Mouse (Mus musculus) hindlimb bud, embryonic 11.5 days (tissue): Measurements from ENCODE around the gene Dock3.

Source experiments
- DNase-seq: peaks from one replicate; pipeline ENCODE4 v3.0.0-alpha.2; 2012; ENCODE audit warnings: low read depth, low spot score; ENCODE audit errors: extremely low spot score

The Dock3 gene

DNA sequence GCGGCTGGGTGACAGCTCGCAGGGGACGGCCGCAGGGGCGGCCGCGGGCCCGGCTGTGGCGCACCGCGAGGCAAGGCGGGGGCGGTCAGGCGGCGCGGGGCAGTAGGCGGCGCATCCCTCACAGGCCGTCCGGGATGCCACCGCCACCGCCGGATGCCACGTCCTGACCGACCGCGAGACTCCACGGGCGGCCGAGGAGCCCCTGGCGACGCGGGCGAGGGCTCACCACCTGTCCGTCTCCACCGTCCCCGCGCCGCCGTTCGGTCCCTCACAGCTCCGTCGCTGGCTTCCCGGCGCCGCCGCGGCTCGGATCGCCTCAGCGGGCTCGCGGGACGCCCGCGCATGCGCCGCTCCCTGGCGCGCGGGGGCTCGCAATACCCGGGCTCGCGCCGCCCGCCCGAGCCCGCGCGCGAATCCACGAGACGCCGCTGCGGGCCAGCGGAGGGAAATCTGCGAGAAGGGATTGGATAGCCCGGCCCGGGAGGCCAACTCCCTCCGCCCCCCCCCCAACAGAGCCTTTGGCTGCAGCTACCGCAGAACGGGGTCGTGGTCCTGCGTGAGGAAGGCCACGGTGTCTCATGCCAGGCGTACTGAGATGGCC lies at the start of gene Dock3:
TSS of gene Dock3 (minus strand) at position 371 of the 601 bp plus-strand sequence.
- no peak for DNase-seq

DNA sequence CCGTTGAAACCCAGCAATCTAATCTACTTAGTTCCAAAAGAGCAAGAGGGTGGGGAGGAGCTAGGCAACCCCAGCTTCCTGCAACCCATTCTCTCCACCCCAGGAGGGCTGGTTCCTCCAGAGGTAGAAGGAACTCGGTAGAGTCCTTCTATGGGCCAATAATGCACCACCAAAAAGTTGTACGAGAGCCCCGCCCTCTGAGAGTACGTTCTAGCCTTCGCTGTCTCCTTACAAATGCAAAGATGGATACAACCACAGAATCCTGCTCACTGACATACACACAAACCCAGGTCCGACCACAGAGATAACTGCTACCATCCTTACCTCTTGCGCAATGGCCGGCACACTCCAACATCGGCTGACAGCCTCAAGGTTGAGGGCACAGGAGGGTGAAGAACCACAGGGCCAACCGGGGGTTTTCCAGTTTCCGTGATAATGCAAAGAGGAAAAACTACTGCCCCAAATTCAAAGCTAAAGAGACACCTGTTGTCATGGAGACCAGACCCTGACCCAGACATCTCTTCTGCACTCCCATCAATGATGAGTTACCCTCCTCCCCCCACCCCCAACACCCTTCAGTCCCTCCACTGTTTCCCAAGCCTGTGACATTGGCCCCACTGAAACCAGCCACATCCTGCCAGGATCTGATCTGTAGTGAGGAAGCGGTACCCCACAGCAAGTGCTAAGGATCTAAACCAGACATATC lies 48.8 kb upstream of the Dock3 start:
- DNase-seq: no peak

DNA sequence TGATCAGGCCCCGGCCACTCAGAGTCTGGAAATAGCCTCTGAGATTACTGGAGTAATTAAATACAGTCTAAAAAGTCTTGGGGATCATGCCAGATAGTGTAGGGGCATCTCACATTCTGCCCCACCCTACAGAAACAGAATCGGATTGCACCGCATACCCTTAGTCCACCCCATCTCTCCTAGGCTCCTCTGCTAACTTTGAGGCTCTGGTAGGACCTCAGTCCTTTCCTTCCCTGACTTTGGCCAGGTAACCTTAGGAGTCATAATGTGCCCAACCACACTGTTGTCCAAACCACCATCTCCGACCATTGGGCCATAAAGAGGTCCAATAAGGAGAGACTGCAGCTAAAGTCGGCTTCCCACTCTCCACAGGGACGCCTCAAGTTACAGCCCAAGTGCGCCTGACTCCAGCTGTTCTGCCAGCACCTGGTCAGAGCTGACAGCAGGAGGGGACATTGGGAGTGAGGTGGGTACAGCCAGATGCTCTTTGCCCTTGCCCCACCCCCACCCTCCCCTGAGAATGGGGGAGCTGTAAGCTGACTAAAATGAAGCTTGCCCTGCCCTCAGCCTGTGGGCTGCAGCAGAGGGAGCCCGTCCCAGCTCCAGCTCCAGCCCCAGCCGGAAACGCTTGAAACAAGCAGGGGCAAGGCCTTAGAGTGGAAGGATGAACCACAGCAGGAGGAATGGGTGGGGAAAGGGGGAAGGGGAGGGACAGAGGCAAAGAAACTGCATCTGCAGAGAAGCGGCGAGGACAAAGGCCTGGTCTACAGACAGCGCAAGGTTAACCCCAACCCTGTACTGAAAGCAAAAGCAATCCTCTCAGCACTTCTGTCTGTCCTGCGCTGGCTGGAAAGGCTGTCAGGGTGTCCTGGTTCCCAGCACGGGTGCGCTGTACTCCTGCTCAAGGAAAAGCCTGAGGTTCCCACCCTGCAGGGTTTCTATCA lies 47.9 kb upstream of the Dock3 start:
- DNase-seq: no peak

- DNase-seq: no peak
These were observed 47.0 kb upstream of the Dock3 start for GRCm38 (mm10) chr9:107278527-107279377.

DNA sequence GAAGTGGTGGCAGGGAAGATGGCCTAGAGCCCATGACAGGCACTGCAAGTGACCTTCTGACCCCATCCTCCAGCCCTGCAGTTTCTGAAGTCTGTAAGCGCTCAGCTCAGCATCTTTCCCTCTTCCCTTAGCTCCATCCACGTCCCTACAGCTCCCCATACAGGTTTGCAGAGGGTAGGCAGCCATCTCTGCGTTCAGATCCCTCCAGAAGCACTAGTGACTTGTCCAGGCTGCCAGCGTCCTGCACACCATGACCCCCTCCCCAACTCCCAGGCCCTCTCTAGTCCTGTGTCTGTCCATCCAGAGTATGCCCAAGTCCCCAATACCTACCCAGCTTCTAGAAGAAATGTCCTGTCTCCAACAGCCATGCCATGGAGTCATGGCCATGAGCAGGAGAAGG lies 46.4 kb upstream of the Dock3 start:
- no peak for DNase-seq

GRCm38 (mm10) chr9:107277603-107278002 lies 45.9 kb upstream of the Dock3 start:
- no peak for DNase-seq

GRCm38 (mm10) chr9:107275710-107276109 lies 44.0 kb upstream of the Dock3 start:
- no peak for DNase-seq

DNA sequence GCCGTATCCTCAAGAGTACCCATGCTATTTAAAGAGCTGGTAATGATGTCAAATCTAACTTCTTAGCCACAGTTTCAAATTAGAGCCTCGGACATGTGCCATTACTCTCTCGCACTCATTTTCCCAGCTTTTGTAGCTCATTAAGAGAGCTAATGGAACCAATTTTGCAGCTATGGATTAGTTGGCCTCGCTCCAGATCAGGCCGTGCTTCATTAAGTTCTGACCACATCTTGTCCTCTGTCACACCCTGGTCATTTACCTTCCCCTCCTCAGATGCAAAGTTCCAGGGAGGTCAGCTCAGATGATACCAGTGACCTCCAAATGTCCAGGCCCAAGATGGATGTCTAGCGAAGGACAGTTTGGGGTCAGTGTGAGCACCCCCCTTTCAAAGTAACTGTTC lies 43.0 kb upstream of the Dock3 start:
- no peak for DNase-seq

- no peak for DNase-seq
These were observed 41.5 kb upstream of the Dock3 start for GRCm38 (mm10) chr9:107273184-107273583.

DNA sequence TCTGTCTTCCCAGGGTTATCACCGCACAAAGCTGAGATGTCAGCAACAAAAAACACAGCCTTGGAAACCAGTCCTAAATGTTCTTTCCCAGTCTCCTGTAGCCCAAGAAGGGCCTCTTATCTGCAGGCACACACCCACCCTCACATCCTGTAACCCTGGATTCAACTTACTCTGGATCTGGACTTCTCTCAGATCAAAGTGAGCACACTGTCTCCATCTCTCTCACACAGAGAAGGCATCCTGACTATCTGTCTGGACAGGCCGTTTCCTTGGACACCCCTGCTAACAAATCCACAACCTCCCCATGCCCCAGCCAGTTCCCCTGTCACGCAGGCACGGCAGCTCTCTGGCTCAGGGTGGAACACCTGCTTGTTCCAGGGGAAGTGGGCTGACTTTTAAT lies 40.6 kb upstream of the Dock3 start:
- no peak for DNase-seq

DNA sequence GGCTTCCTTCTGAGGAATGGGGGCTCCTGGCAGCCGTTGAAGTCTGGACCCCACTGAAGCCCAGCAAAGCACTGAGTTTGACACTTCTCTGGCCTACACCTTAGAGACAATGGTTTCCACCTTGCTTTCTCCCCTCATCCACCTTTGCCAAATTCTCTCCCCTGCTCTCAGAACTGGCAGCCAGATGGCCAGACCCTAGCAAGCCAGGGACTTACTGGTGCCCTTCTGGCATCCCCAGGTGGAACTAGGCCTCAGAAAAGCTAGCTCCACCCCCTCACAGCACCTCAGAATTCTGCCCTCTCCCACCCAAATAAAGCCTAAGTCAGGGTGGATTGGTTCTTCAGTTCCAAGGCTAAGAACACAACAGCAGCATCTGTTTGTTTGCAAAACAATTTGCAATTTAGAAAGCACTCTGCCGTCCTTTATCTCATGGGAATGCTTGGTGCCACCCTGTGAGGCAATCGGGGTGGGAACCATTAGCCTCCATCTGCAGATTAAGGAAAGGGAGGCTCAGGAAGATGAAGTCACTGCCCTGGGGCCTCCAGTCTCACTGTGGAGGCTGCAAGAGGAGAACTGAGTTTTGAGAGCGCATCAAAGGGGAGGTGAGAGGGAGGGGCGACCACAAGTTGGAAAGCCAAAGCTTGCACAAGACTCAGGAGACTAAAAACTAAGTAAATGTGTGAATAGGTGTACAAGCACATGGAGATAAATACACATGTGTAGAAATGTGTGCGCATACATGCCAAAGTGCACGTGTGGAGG lies 39.6 kb upstream of the Dock3 start:
- no peak for DNase-seq

DNA sequence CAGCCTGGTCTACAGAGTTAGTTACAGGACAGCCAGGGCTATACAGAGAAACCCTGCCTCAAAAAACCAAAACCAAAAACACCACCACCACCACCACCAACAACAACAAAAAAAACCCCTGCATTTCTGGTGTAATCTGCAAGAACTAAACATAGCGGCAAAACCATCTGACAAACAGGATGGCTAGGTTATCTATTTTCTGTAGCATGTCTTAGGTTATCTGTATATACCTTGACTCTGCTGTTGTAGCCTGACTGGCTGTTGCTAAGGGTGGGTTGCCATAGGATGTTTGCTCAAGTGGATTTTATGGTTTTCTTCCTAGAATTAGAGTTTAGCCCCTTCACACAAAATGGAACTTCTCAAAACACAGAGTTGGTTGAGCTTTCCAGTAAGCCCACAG lies 38.1 kb upstream of the Dock3 start:
- DNase-seq: no peak

DNA sequence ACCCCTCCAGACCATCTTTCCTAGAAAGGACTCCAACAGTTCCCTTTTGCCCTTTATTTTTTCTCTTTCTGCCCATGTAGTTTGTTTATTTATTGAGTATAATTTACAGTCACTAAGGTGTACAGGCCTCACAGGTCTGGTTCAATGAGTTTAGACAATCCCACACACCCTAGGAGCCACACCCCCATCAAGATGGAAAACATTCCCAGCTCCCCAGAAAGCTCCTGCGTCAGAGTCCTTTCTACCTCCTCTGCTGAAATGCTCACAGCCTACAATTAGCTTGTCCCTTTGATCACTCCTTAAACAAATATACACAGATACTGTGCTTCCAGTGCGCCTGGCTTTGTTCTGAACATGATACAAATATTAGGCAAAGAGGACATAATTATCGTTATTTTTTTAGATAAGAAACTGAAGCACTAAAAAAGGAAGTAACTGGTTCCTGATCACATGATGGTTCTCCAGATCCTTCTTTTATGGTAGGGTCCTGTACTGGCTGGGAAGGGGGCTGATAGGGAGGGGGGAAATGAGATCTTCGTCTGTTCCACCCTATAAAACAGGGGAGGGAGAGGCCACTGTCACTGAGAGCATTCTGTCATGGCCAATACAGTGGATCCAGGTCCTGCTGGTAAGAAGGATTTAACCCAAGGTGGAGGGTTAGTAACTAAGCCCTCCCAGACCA lies 36.2 kb upstream of the Dock3 start:
- no peak for DNase-seq

GRCm38 (mm10) chr9:107267028-107267427 lies 35.3 kb upstream of the Dock3 start:
- DNase-seq: no peak

GRCm38 (mm10) chr9:107264731-107265130 lies 33.0 kb upstream of the Dock3 start:
- no peak for DNase-seq

- DNase-seq: no peak
These were observed 32.2 kb upstream of the Dock3 start for GRCm38 (mm10) chr9:107263912-107264311.

DNA sequence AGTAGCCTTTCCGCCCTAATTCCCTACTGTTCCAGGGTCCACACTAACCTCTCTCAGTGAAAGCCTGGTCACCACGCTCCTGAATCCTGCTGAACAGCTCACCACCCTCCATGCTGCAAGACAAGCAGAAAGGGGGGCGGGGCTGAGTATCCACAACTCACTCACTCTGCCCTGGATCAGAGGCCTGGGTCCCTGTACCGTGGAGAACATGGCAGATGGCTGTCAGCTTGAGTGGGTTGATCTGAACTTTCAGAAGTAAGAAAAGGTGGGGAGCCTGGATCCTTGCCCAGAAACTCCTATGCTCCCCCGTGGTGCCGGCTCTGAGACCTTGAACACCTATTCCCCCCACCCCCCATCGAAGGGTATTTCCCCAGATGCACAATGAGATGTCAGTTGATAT lies 30.7 kb upstream of the Dock3 start:
- DNase-seq: no peak

DNA sequence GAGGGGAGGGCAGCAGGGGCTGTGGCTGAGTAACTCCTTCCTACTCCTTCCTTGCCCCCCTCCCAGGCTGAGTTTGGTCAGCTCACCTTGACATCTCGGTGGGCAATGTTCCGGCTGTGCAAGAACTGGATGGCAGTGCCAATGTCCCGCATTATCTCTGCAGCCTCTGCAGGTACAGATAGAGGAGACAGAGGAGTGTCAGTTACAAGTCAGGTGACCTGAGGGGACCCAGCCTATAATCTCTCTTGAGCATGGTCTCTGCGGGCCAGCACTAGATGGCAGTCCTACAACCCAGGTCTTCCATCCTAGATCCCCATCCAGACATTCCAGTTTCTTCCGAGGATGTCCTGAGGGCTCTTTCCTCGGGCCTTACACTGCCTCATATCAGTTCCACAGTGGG lies 30.1 kb upstream of the Dock3 start:
- no peak for DNase-seq

DNA sequence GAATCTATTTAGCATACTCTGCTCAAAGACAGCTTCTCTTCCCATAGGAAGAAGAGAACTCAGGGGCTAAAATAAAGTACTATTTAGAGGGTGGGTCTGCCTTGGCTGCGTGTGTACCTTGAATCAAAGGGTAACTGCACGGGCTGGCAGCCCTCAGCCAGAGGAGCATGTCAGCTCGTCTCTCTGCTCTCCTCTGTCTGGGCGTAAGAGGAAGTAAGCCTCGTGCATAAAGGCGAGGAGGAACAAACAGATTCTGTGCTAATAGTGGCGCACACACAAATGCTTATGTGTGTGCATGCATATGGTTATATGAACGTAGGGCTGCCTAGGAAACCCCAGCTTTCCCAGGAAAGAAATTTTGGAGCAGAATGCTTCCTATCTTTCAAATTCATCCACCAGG lies 29.1 kb upstream of the Dock3 start:
- no peak for DNase-seq

- no peak for DNase-seq
These were observed 28.7 kb upstream of the Dock3 start for GRCm38 (mm10) chr9:107260429-107260828.
